24 mouse cellular contexts compared by ENCODE assay signal in the genomic region with DNA sequence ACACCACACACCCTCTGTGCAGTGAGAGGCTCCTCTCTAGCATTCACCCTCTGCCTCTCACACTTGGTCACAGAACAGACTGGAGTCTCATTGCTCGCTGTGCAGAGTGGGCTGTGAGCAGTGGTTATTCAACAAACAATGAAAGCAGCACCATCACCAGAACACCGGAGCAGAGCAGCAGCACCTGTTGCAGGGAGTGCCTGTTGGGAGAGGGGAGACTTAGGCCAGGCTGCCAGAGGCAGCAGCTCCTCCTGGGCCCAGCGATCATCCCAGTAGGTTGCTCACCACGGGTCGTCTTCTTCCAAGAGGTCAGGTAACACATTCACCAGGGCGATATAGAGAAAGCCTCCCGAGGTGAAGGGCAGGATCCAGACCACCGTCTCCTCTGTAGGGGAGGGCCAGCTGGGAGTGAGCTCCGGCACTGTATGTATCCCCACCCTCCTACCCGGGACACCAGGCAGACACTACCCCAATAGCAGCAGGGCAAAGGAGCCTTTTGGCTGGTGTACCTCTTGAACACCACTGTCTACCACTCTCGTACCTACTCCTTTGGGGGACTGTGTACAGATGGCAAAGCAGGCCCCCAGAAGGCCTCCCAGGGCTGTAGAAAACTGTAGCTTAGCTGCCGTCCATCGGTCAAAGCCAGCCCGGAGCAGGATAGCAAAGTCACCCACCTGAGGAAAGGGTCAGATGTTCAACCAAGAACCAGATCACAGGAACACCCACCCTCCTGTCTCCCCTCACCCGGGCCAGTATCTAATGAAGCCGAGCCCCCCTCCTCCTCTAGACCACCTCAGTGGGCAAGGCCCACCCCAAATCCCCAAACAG. TPM values are rescaled to one million over a fixed set of nuclear protein-coding genes. Genes with fewer than 3 reads are reported as not detected.
DNase-seq lines count a peak whose midpoint lies in the region; ATAC-seq and TF ChIP-seq lines count a peak whose summit lies in the region.
"Had no signal": no experiment of that assay in that cellular context is flagged by ENCODE, and none has a peak within 500 bp of the region (broad histone marks: within the 10 kb centered on the region; RNA-seq: fewer than 3 reads in every experiment).

No protein-coding gene starts in this region.

- no peaks in the 10 kb centered on the region for H3K9me3 ChIP-seq in heart, embryonic 15.5 days (replicated peaks)
- no peaks in the 10 kb centered on the region for H3K9me3 ChIP-seq in kidney, postnatal 0 days (replicated peaks; ENCODE audit: low read length)
- H3K9me3 ChIP-seq: embryonic facial prominence, embryonic 13.5 days; limb, embryonic 12.5 days; lung, embryonic 15.5 days; midbrain, embryonic 15.5 days; neural tube, embryonic 13.5 days; stomach, embryonic 15.5 days had no signal

- no peak for TF ChIP-seq CTCF in kidney, postnatal 0 days (IDR thresholded peaks at IDR 0.05; ENCODE audit: low read depth)

- WGBS in heart, embryonic 15.5 days: 88% methylated on average over 16 of the region's 16 CpGs
- 86% methylated on average over 16 of the region's 16 CpGs for WGBS in kidney, postnatal 0 days

- peak; percentile 92 for DNase-seq in heart, adult 11 months
- DNase-seq in heart, postnatal 25 days (ENCODE audit: low spot score): no peak
- DNase-seq in heart, adult 8-10 months (ENCODE audit: low spot score): no peak
- DNase-seq in kidney, postnatal 0 days (ENCODE audit: low spot score): no peak
- no peak for DNase-seq in kidney, postnatal 10 days
- DNase-seq in spleen, adult 12 weeks (ENCODE audit: low spot score): no peak
- DNase-seq: adrenal gland, postnatal 14 days; cerebellum, adult 2 months; cerebellum, postnatal 25 days; lung, postnatal 36 days; thymus, adult 2 months had no signal

- peaks cover 59% of the 10 kb centered on the region for H3K36me3 ChIP-seq in heart, embryonic 15.5 days
- peaks cover 53% of the 10 kb centered on the region for H3K36me3 ChIP-seq in kidney, postnatal 0 days (ENCODE audit: insufficient read depth, low read length)
- peaks cover 16% of the 10 kb centered on the region for H3K36me3 ChIP-seq in myocyte (ENCODE audit: control insufficient read depth, insufficient read depth)

- peaks cover 43% of the 10 kb centered on the region for H3K4me1 ChIP-seq in heart, embryonic 15.5 days (replicated peaks)
- H3K4me1 ChIP-seq in kidney, postnatal 0 days (replicated peaks; ENCODE audit: insufficient read depth, low read length): no peaks in the 10 kb centered on the region
- H3K4me1 ChIP-seq: lung, embryonic 15.5 days; midbrain, embryonic 15.5 days; neural tube, embryonic 13.5 days had no signal

- peak overlapping the region; percentile 89 for H3K27ac ChIP-seq in heart, embryonic 15.5 days
- H3K27ac ChIP-seq in kidney, postnatal 0 days: peak overlapping the region; percentile 58; the same call in 1 of the 2 replicates
- H3K27ac ChIP-seq: hindbrain, embryonic 14.5 days; limb, embryonic 12.5 days; liver, embryonic 14.5 days; midbrain, embryonic 15.5 days; neural tube, embryonic 13.5 days had no signal

- no peaks in the 10 kb centered on the region for H3K27me3 ChIP-seq in heart, embryonic 15.5 days
- H3K27me3 ChIP-seq in kidney, postnatal 0 days (ENCODE audit: insufficient read depth, low read length): no peaks in the 10 kb centered on the region
- H3K27me3 ChIP-seq in myocyte (ENCODE audit: control insufficient read depth, insufficient read depth, insufficient read length): no peaks in the 10 kb centered on the region
- H3K27me3 ChIP-seq: embryonic facial prominence, embryonic 13.5 days; limb, embryonic 12.5 days; lung, embryonic 15.5 days; midbrain, embryonic 15.5 days; neural tube, embryonic 13.5 days; stomach, embryonic 15.5 days had no signal

- H3K4me3 ChIP-seq in heart, embryonic 15.5 days: no peak overlapping the region
- H3K4me3 ChIP-seq in kidney, postnatal 0 days (replicated peaks; ENCODE audit: low read depth, low read length): no peak overlapping the region
- H3K4me3 ChIP-seq in myocyte: peak overlapping the region; percentile 18
- H3K4me3 ChIP-seq: embryonic facial prominence, embryonic 13.5 days; limb, embryonic 12.5 days; lung, embryonic 15.5 days; midbrain, embryonic 15.5 days; neural tube, embryonic 13.5 days; stomach, embryonic 15.5 days had no signal

- no peak for TF ChIP-seq POLR2A in myocyte (IDR thresholded peaks at IDR 0.05; ENCODE audit: insufficient read length, low read depth)

- no peak for ATAC-seq in heart, embryonic 15.5 days (replicated peaks; ENCODE audit: insufficient number of reproducible peaks, insufficient read depth, low FRiP score, low read depth)
- ATAC-seq in kidney, postnatal 0 days (replicated peaks; ENCODE audit: low FRiP score, low read depth): no peak
- ATAC-seq: CD4-positive, CD25-positive, alpha-beta regulatory T cell, adult 4 months; forebrain, embryonic 14.5 days; inflammation-experienced regulatory T-cells, adult 6 months; midbrain, embryonic 15.5 days had no signal

- peak overlapping the region; percentile 3 for H3ac ChIP-seq in myocyte (ENCODE audit: control insufficient read depth, insufficient read length)

- H3K79me2 ChIP-seq in myocyte (ENCODE audit: control insufficient read depth, insufficient read depth): no peaks in the 10 kb centered on the region

- H3K9ac ChIP-seq in heart, embryonic 15.5 days: peak overlapping the region; percentile 12; the same call in 1 of the 2 replicates
- no peak overlapping the region for H3K9ac ChIP-seq in kidney, postnatal 0 days (ENCODE audit: low read depth, low read length)
- H3K9ac ChIP-seq: hindbrain, embryonic 14.5 days; limb, embryonic 12.5 days; liver, embryonic 14.5 days; lung, embryonic 15.5 days; midbrain, embryonic 15.5 days; neural tube, embryonic 13.5 days; stomach, embryonic 15.5 days had no signal

- intact Hi-C loops in heart, postnatal 25 days (cut with DNase I): loop anchor here (10.0 kb wide), 1 partner anchor 318 kb away; the partner anchor contains the start of gene Fnbp4

- no peak overlapping the region for H3K4me2 ChIP-seq in heart, embryonic 15.5 days
- H3K4me2 ChIP-seq in kidney, postnatal 0 days (ENCODE audit: low read length): no peak overlapping the region
- peak overlapping the region; percentile 76 for H3K4me2 ChIP-seq in myocyte (ENCODE audit: low read depth)
- H3K4me2 ChIP-seq: embryonic facial prominence, embryonic 13.5 days; hindbrain, embryonic 14.5 days; limb, embryonic 12.5 days; lung, embryonic 15.5 days; midbrain, embryonic 15.5 days; neural tube, embryonic 13.5 days; stomach, embryonic 15.5 days had no signal

TF ChIP-seq in myocyte, 11 proteins besides CTCF, POLR2A, EP300 and RAD21:
- no peak for TF ChIP-seq TCF12 (IDR thresholded peaks at IDR 0.05; ENCODE audit: insufficient read depth, poor library complexity, severe bottlenecking)
- TF ChIP-seq MYOG (IDR thresholded peaks at IDR 0.05; ENCODE audit: control insufficient read depth in 1 of 3, insufficient read depth in 1 of 3, insufficient read length in 2 of 3, low read depth in 2 of 3): peak in 2 of 3 experiments; percentile 53 to 81
- TF ChIP-seq POLR2AphosphoS2 (IDR thresholded peaks at IDR 0.05; ENCODE audit: insufficient read length, low read depth): peak; percentile 32
- TF ChIP-seq REST (IDR thresholded peaks at IDR 0.05; ENCODE audit: insufficient read depth, insufficient read length): no peak
- TF ChIP-seq USF1 (IDR thresholded peaks at IDR 0.05; ENCODE audit: low read depth): no peak
- no peak for TF ChIP-seq TCF3 (IDR thresholded peaks at IDR 0.05; ENCODE audit: insufficient read length, low read depth)
- TF ChIP-seq MYOD1 (IDR thresholded peaks at IDR 0.05; ENCODE audit: control insufficient read depth in 1 of 3, insufficient read length in 2 of 3, low read depth in 2 of 3): peak; percentile 10 to 87 (median 77)
- TF ChIP-seq E2F4 (IDR thresholded peaks at IDR 0.05; ENCODE audit: insufficient read depth): no peak

RNA-seq across cellular contexts. Expression of gene Slc39a13, which starts 7.2 kb away (rescaled TPM):
- total RNA-seq in heart, postnatal 25 days (2021): 10 to 100 TPM; 22.9 to 28.2 TPM
- polyA plus RNA-seq in heart, embryonic 15.5 days (2015; fragmentation: Nextera tagmentation; extraction: Ambion mirVana): 53.5 and 63.2 TPM in 2 replicates
- total RNA-seq in heart, adult 8-10 months (2022): 10 to 100 TPM; 19.0 to 26.0 (median 23.6) TPM
- polyA plus RNA-seq in kidney, postnatal 0 days (2015; fragmentation: Nextera tagmentation; extraction: Ambion mirVana): 39.9 and 41.8 TPM in 2 replicates
- 41.1 TPM for polyA plus RNA-seq in myocyte (2012; fragmentation: generic; extraction: Trizol)

RNA-seq across cellular contexts. Expression of gene Psmc3, which starts 9.2 kb away (rescaled TPM):
- 100 to 1,000 TPM; 209 to 241 TPM for total RNA-seq in heart, postnatal 25 days (2021)
- 227 and 228 TPM in 2 replicates for polyA plus RNA-seq in heart, embryonic 15.5 days (2015; fragmentation: Nextera tagmentation; extraction: Ambion mirVana)
- total RNA-seq in heart, adult 8-10 months (2022): 100 to 1,000 TPM; 192 to 274 (median 220) TPM
- polyA plus RNA-seq in kidney, postnatal 0 days (2015; fragmentation: Nextera tagmentation; extraction: Ambion mirVana): 287 and 307 TPM in 2 replicates
- polyA plus RNA-seq in myocyte (2012; fragmentation: generic; extraction: Trizol): 688 TPM

RNA-seq across cellular contexts. Expression of gene Spi1, which starts 19.2 kb away (rescaled TPM):
- 1 to 10 TPM; 3.7 to 4.3 TPM for total RNA-seq in heart, postnatal 25 days (2021)
- 3.9 and 8.6 TPM in 2 replicates for polyA plus RNA-seq in heart, embryonic 15.5 days (2015; fragmentation: Nextera tagmentation; extraction: Ambion mirVana)
- total RNA-seq in heart, adult 8-10 months (2022): 1 to 10 TPM; 2.8 to 6.1 (median 3.2) TPM
- 4.4 and 6.0 TPM in 2 replicates for polyA plus RNA-seq in kidney, postnatal 0 days (2015; fragmentation: Nextera tagmentation; extraction: Ambion mirVana)
- polyA plus RNA-seq in myocyte (2012; fragmentation: generic; extraction: Trizol): 0.04 TPM

RNA-seq across cellular contexts. Expression of gene Rapsn, which starts 27.6 kb away (rescaled TPM):
- 10 to 100 TPM; 16.4 to 16.7 TPM for total RNA-seq in heart, postnatal 25 days (2021)
- 27.4 and 33.7 TPM in 2 replicates for polyA plus RNA-seq in heart, embryonic 15.5 days (2015; fragmentation: Nextera tagmentation; extraction: Ambion mirVana)
- total RNA-seq in heart, adult 8-10 months (2022): 10 to 100 TPM; 15.4 to 19.4 (median 16.4) TPM
- 5.7 and 6.1 TPM in 2 replicates for polyA plus RNA-seq in kidney, postnatal 0 days (2015; fragmentation: Nextera tagmentation; extraction: Ambion mirVana)
- polyA plus RNA-seq in myocyte (2012; fragmentation: generic; extraction: Trizol): 199 TPM

RNA-seq across cellular contexts. Expression of gene Mybpc3, which starts 55.0 kb away (rescaled TPM):
- total RNA-seq in heart, postnatal 25 days (2021): 1,000 to 10,000 TPM; 1,615 to 1,699 TPM
- polyA plus RNA-seq in heart, embryonic 15.5 days (2015; fragmentation: Nextera tagmentation; extraction: Ambion mirVana): 909 and 937 TPM in 2 replicates
- total RNA-seq in heart, adult 8-10 months (2022): 1,000 to 10,000 TPM; 1,514 to 2,177 (median 1,722) TPM
- polyA plus RNA-seq in kidney, postnatal 0 days (2015; fragmentation: Nextera tagmentation; extraction: Ambion mirVana): 0.08 and 0.13 TPM in 2 replicates
- polyA plus RNA-seq in myocyte (2012; fragmentation: generic; extraction: Trizol): 0.05 TPM
- total RNA-seq: adrenal gland, postnatal 14 days had no signal
- polyA plus RNA-seq: CD4-positive, CD25-positive, alpha-beta regulatory T cell, adult 4 months; forebrain, embryonic 14.5 days; hindbrain, embryonic 14.5 days; inflammation-experienced regulatory T-cells, adult 6 months had no signal
